Mouse (Mus musculus) stomach, adult 2 months (tissue): ENCODE data around the gene Ift122. TPM values are rescaled to one million over a fixed set of nuclear protein-coding genes. Genes with fewer than 3 reads are reported as not detected.

Experiments used
- polyA plus RNA-seq: library from polyadenylated mRNA; depleted of rRNA; stranded (reverse); fragments of >200 nt; gene quantifications from 2 replicates; pipeline ENCODE4 v1.2.3, GENCODE M21; 2012; rRNA removed

Ift122 gene
- 5.7 and 5.8 TPM in 2 replicates for polyA plus RNA-seq

GRCm38 (mm10) chr6:115853091-115853813 is at the start of gene Ift122, which contains the start of gene Mbd4:
Ift122 (plus strand) TSS chr6:115853470.
Mbd4 (minus strand) TSS chr6:115853371.

GRCm38 (mm10) chr6:115808488-115809231 is 44.6 kb upstream of the Ift122 start, which contains the start of gene Rpl32:
Rpl32 (minus strand) TSS chr6:115808747.

GRCm38 (mm10) chr6:115838161-115838597 is 15.1 kb upstream of the Ift122 start, which contains the start of gene Efcab12:
Efcab12 (minus strand) TSS chr6:115838412.

GRCm38 (mm10) chr6:115931639-115932038 is 78.4 kb downstream of the Ift122 start, which contains the start of gene Rho:
Rho (plus strand) TSS chr6:115931748.

GRCm38 (mm10) chr6:115944638-115945037 is 91.4 kb downstream of the Ift122 start, which contains the start of gene H1foo:
H1foo (plus strand) TSS chr6:115944938.

Other genes starting within 250 kb of the Ift122 start
- 113 and 124 TPM in 2 replicates for gene Raf1, start 176.8 kb upstream of the Ift122 start, polyA plus RNA-seq
- gene Tmem40, start 91.1 kb upstream of the Ift122 start, polyA plus RNA-seq = 21.0 and 36.1 TPM in 2 replicates
- 2.2 and 2.4 TPM in 2 replicates for gene Cand2, start 78.9 kb upstream of the Ift122 start, polyA plus RNA-seq
- 68.1 and 71.4 TPM in 2 replicates for gene Rpl32, start 44.7 kb upstream of the Ift122 start, polyA plus RNA-seq
- gene Efcab12, start 15.1 kb upstream of the Ift122 start, polyA plus RNA-seq = 0.08 and 0.14 TPM in 2 replicates
- 0.08 and 0.24 TPM in 2 replicates for gene Mbd4, start 99 bp upstream of the Ift122 start, polyA plus RNA-seq
- 0.22 and 0.42 TPM in 2 replicates for gene Rho, start 78.3 kb downstream of the Ift122 start, polyA plus RNA-seq
- not detected in 2 replicates for gene H1foo, start 91.5 kb downstream of the Ift122 start, polyA plus RNA-seq
- 24.8 and 25.2 TPM in 2 replicates for gene Plxnd1, start 141.5 kb downstream of the Ift122 start, polyA plus RNA-seq